Mouse (Mus musculus) myocyte (in vitro differentiated cells): Measurements from ENCODE around the gene Uqcrc1. TPM values are rescaled to one million over a fixed set of nuclear protein-coding genes. Genes with fewer than 3 reads are reported as not detected.

Experiments used
- H3K27me3 ChIP-seq: one replicate; pipeline ENCODE4 v1.6.1; 2011; ENCODE audit not compliant: control insufficient read depth, insufficient read depth, insufficient read length
- H3K36me3 ChIP-seq: one replicate; pipeline ENCODE4 v1.6.1; 2011; ENCODE audit not compliant: control insufficient read depth, insufficient read depth
- H3K4me2 ChIP-seq: one replicate; pipeline ENCODE4 v1.6.1; 2011; ENCODE audit warnings: low read depth, control low read depth
- H3K4me3 ChIP-seq: one replicate; pipeline ENCODE4 v1.5.1; 2011; ENCODE audit warnings: mild to moderate bottlenecking, control low read depth, moderate library complexity
- H3K79me2 ChIP-seq: one replicate; pipeline ENCODE4 v1.6.1; 2011; ENCODE audit not compliant: control insufficient read depth, insufficient read depth
- H3ac ChIP-seq: one replicate; pipeline ENCODE4 v1.6.1; 2011; ENCODE audit not compliant: control insufficient read depth, insufficient read length
- CEBPB ChIP-seq: IDR thresholded peaks from 2 replicates; pipeline ENCODE4 v1.6.1; 2011; ENCODE audit warnings: mild to moderate bottlenecking, moderate library complexity; ENCODE audit not compliant: poor library complexity, insufficient read depth, severe bottlenecking
- E2F4 ChIP-seq: IDR thresholded peaks from one replicate; pipeline ENCODE4 v1.6.1; 2011; ENCODE audit warnings: mild to moderate bottlenecking, control low read depth, moderate library complexity; ENCODE audit not compliant: insufficient read depth
- MAX ChIP-seq: IDR thresholded peaks from one replicate; pipeline ENCODE4 v1.6.1; 2011; ENCODE audit warnings: low read depth, mild to moderate bottlenecking, control low read depth
- MYOD1 ChIP-seq, 3 experiments: IDR thresholded peaks; one replicate each; pipeline ENCODE4 v1.6.1; 2011; ENCODE audit warnings: control low read depth in 2 of 3, low read depth in 2 of 3, mild to moderate bottlenecking in 2 of 3, moderate library complexity in 1 of 3; ENCODE audit not compliant: insufficient read length in 2 of 3, control insufficient read depth in 1 of 3
- MYOG ChIP-seq, 3 experiments: IDR thresholded peaks; one replicate each; pipeline ENCODE4 v1.6.1; 2011; ENCODE audit warnings: control low read depth in 2 of 3, low read depth in 2 of 3, mild to moderate bottlenecking in 2 of 3; ENCODE audit not compliant: insufficient read length in 2 of 3, control insufficient read depth in 1 of 3, insufficient read depth in 1 of 3
- POLR2A ChIP-seq: IDR thresholded peaks from one replicate; pipeline ENCODE4 v1.6.1; 2011; ENCODE audit warnings: low read depth, mild to moderate bottlenecking, control low read depth, moderate library complexity; ENCODE audit not compliant: insufficient read length
- POLR2AphosphoS2 ChIP-seq: IDR thresholded peaks from one replicate; pipeline ENCODE4 v1.6.1; 2011; ENCODE audit warnings: low read depth, control low read depth; ENCODE audit not compliant: insufficient read length
- REST ChIP-seq: IDR thresholded peaks from one replicate; pipeline ENCODE4 v1.6.1; 2011; ENCODE audit warnings: mild to moderate bottlenecking, control low read depth, moderate library complexity; ENCODE audit not compliant: insufficient read depth, insufficient read length
- SRF ChIP-seq: IDR thresholded peaks from one replicate; pipeline ENCODE4 v1.6.1; 2011; ENCODE audit warnings: low read depth; ENCODE audit not compliant: control insufficient read depth, insufficient read length
- TCF12 ChIP-seq: IDR thresholded peaks from one replicate; pipeline ENCODE4 v1.6.1; 2011; ENCODE audit warnings: mild to moderate bottlenecking, control low read depth; ENCODE audit not compliant: poor library complexity, insufficient read depth, severe bottlenecking
- TCF3 ChIP-seq: IDR thresholded peaks from one replicate; pipeline ENCODE4 v1.6.1; 2011; ENCODE audit warnings: low read depth, control low read depth; ENCODE audit not compliant: insufficient read length
- USF1 ChIP-seq: IDR thresholded peaks from one replicate; pipeline ENCODE4 v1.6.1; 2011; ENCODE audit warnings: low read depth, mild to moderate bottlenecking, control low read depth, moderate library complexity
- polyA plus RNA-seq: library from polyadenylated mRNA; unstranded; fragments of >200 nt; fragmentation: generic; extraction: Trizol; gene quantifications from one replicate; pipeline ENCODE4 v1.2.1, GENCODE M21; 2012; ENCODE audit warnings: missing spikeins

Uqcrc1 gene
- polyA plus RNA-seq, 1 experiment = 468 TPM

DNA sequence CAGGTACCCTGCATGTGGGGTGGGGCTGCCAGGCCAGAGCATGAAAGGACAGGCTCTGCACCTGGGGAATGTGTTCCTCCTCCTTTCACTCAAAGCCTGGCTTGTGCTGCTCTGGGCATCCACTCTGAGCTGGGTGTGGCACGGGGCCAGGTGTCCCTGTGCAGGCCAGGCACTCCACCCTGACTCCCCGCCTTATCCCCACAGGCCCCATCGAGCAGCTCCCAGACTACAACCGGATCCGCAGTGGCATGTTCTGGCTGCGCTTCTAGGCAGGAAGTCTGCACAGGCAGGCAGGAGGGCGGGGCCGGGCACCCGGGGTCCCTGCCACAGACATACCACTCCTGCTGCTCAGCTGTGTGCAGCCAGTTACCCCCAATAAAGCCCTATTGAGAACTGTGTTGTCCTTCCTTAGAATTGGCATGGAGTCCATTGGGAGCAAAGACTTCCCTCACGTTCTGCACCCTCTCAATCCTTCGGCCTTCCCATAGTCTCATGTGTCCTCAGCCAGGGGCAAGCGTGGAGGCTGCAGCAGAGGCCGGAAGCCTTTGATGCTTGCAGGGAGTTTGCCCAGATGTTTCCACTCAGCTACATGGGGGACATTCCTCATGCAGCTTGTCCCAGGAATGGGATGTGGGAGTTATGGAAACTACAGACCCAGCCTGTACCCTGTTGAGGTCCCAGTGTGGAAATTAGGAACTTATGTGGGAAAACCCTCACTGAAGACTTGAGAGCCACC lies 13.0 kb downstream of the Uqcrc1 start:
- Histone ChIP-seq H3K27me3 (no peaks in the 10 kb centered on the region), H3K4me3 (no peak overlapping the region), H3K4me2 (no peak overlapping the region), H3K79me2 (no peaks in the 10 kb centered on the region), H3ac (no peak overlapping the region), H3K36me3 (peaks cover 21% of the 10 kb centered on the region)
- TF ChIP-seq POLR2AphosphoS2 (no peak), SRF (no peak)

- H3K4me2 ChIP-seq = no peak overlapping the region
These were observed 13.7 kb downstream of the Uqcrc1 start for GRCm38 (mm10) chr9:108949967-108950728.

DNA sequence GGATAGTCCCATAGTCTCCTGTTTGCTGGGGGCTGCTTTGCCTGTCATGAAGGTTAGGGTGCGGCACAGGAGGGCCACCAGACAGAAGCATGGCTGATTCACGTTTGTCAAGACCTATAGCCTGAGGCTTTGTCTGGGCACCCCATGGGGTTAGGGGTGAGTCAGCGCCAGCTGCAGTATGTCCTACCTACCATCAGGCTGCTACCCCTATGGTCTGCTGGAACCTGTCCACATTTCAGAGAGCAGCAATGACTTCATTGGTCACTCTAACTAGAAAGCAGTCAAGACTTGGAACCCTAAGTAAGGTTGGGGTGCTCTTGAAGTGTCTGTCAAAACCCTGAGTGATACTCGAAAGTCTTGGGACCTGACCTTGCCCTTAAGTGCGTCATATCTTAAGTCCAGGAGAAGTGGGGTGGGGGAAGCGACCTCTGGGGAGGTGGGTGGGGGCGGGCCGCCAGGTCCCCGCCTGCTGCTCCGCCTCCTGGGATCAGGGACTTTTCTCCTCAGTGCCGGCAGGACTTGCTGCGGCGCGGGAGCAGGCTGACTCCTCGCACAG lies 16.7 kb downstream of the Uqcrc1 start, which contains the start of gene Col7a1:
Col7a1 (plus strand) TSS at position 506 of the 556 bp plus-strand sequence.
- Histone ChIP-seq H3K36me3 (no peaks in the 10 kb centered on the region), H3K4me2 (peak within 1 kb of the TSS; percentile 60), H3K4me3 (peak within 1 kb of the TSS; percentile 11), H3K79me2 (no peaks in the 10 kb centered on the region), H3K27me3 (no peaks in the 10 kb centered on the region), H3ac (no peak within 1 kb of the TSS)
- TF ChIP-seq MYOD1 (IDR thresholded peaks at IDR 0.05; ENCODE audit: control insufficient read depth in 1 of 3, insufficient read length in 2 of 3, low read depth in 2 of 3) (peak in 2 of 3 experiments; percentile 48 to 81), CEBPB (no peak), MAX (no peak), TCF12 (no peak)

More at GRCm38 (mm10) chr9:108949967-108950728, 13.7 kb downstream of the Uqcrc1 start:
- TF ChIP-seq REST (no peak), USF1 (no peak), MYOG (IDR thresholded peaks at IDR 0.05; ENCODE audit: control insufficient read depth in 1 of 3, insufficient read depth in 1 of 3, insufficient read length in 2 of 3, low read depth in 2 of 3) (no peak), TCF12 (no peak), POLR2A (no peak), MAX (no peak), TCF3 (no peak), E2F4 (no peak), POLR2AphosphoS2 (no peak), CEBPB (no peak), MYOD1 (IDR thresholded peaks at IDR 0.05; ENCODE audit: control insufficient read depth in 1 of 3, insufficient read length in 2 of 3, low read depth in 2 of 3) (no peak), SRF (no peak)
- Histone ChIP-seq H3K27me3 (no peaks in the 10 kb centered on the region), H3ac (no peak overlapping the region), H3K4me3 (no peak overlapping the region), H3K36me3 (peaks cover 19% of the 10 kb centered on the region), H3K79me2 (no peaks in the 10 kb centered on the region)

DNA sequence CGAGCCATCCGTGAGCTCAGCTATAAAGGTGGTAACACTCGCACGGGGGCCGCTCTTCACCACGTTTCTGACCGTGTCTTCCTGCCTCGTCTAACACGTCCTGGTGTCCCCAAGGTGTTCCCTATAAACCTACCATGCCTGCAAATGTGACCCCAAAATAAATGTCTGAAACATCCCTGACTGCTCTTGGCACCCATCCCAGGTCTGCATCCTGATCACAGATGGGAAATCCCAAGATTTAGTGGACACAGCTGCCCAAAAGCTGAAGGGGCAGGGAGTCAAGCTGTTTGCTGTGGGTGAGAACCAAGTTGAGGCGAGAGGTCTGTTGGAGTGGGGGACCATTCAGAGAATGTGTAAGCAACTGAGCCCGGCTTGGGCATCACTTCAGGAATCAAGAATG lies 18.8 kb downstream of the Uqcrc1 start:
- H3K27me3 ChIP-seq = no peaks in the 10 kb centered on the region

GRCm38 (mm10) chr9:108955846-108956245 lies 19.4 kb downstream of the Uqcrc1 start:
- H3K4me2 ChIP-seq = no peak overlapping the region
- H3ac ChIP-seq = no peak overlapping the region
- no peak for TF ChIP-seq USF1
- TF ChIP-seq TCF3 = no peak
- no peak for TF ChIP-seq REST
- TF ChIP-seq E2F4 = no peak
- no peak for TF ChIP-seq MYOG (IDR thresholded peaks at IDR 0.05; ENCODE audit: control insufficient read depth in 1 of 3, insufficient read depth in 1 of 3, insufficient read length in 2 of 3, low read depth in 2 of 3)
- TF ChIP-seq TCF12 = no peak
- TF ChIP-seq POLR2AphosphoS2 = no peak
- H3K79me2 ChIP-seq = no peaks in the 10 kb centered on the region
- H3K27me3 ChIP-seq = no peaks in the 10 kb centered on the region
- H3K4me3 ChIP-seq = no peak overlapping the region
- H3K36me3 ChIP-seq = no peaks in the 10 kb centered on the region

More for the DNA sequence above, 18.8 kb downstream of the Uqcrc1 start:
- Histone ChIP-seq H3K4me3 (no peak overlapping the region), H3K79me2 (no peaks in the 10 kb centered on the region), H3K36me3 (no peaks in the 10 kb centered on the region), H3ac (no peak overlapping the region), H3K4me2 (no peak overlapping the region)
- TF ChIP-seq MYOD1 (IDR thresholded peaks at IDR 0.05; ENCODE audit: control insufficient read depth in 1 of 3, insufficient read length in 2 of 3, low read depth in 2 of 3) (peak in 2 of 3 experiments; percentile 32 to 41), E2F4 (no peak)
